In genomic region chr1:175967004-175967745, GRCm38 (mm10) we compare ENCODE assay signal across 32 mouse cellular contexts. TPM values are rescaled to one million over a fixed set of nuclear protein-coding genes. Genes with fewer than 3 reads are reported as not detected.
DNase-seq lines count a peak whose midpoint lies in the region; ATAC-seq lines count a peak whose summit lies in the region.
"Had no signal": no experiment of that assay in that cellular context is flagged by ENCODE, and none has a peak within 500 bp of the region (broad histone marks: within the 10 kb centered on the region; RNA-seq: fewer than 3 reads in every experiment).

No protein-coding gene starts in this region.

- ATAC-seq in forebrain, embryonic 14.5 days = no peak
- ATAC-seq: forebrain, embryonic 13.5 days; midbrain, embryonic 13.5 days had no signal

- no peak overlapping the region for H3K27ac ChIP-seq in forebrain, embryonic 14.5 days (ENCODE audit: low read depth, low read length)
- no peak overlapping the region for H3K27ac ChIP-seq in forebrain, embryonic 10.5 days
- H3K27ac ChIP-seq: forebrain, embryonic 13.5 days; heart, adult 2 months; heart, embryonic 13.5 days; kidney, postnatal 0 days; limb, embryonic 15.5 days; liver, embryonic 15.5 days; lung, embryonic 15.5 days; midbrain, embryonic 13.5 days; neural tube, embryonic 12.5 days; stomach, embryonic 15.5 days had no signal

- 88% methylated on average over 4 of the region's 5 CpGs for WGBS in forebrain, embryonic 14.5 days
- 95% methylated on average over 5 of the region's 5 CpGs for WGBS in forebrain, embryonic 10.5 days

- H3K9me3 ChIP-seq in forebrain, embryonic 14.5 days (replicated peaks; ENCODE audit: control insufficient read depth, low read length) = no peaks in the 10 kb centered on the region
- no peaks in the 10 kb centered on the region; the same call in 1 of the 2 replicates for H3K9me3 ChIP-seq in forebrain, embryonic 10.5 days
- H3K9me3 ChIP-seq: forebrain, embryonic 13.5 days; heart, embryonic 13.5 days; limb, embryonic 15.5 days; liver, embryonic 15.5 days; lung, embryonic 15.5 days; midbrain, embryonic 13.5 days; neural tube, embryonic 12.5 days; stomach, embryonic 15.5 days had no signal

- peak; percentile 51 for DNase-seq in forebrain, embryonic 14.5 days (ENCODE audit: low spot score)
- DNase-seq in forebrain, embryonic 10.5 days (ENCODE audit: extremely low spot score, low spot score) = no peak
- DNase-seq in brain, adult 2 months (ENCODE audit: low read depth, low spot score) = peak; percentile 97
- DNase-seq in cerebellum, adult 18-20 months = peak; percentile 82 to 83
- DNase-seq in cerebellum, postnatal 14 days = peak; percentile 82 to 86
- no peak for DNase-seq in heart, adult 18-20 months
- no peak for DNase-seq in right cerebral cortex, postnatal 36 days (ENCODE audit: low spot score in 2 of 2)
- DNase-seq: gastrocnemius, postnatal 14 days; heart, adult 2 months; heart, postnatal 14 days; kidney, adult 2 months; layer of hippocampus, adult 9-11 months; lung, postnatal 36 days; retina, postnatal 1 day; right cerebral cortex, postnatal 25 days; thymus, postnatal 25 days had no signal

- no peak overlapping the region for H3K4me2 ChIP-seq in forebrain, embryonic 14.5 days (ENCODE audit: low read length)
- H3K4me2 ChIP-seq: forebrain, embryonic 13.5 days; heart, embryonic 13.5 days; limb, embryonic 15.5 days; liver, embryonic 15.5 days; lung, embryonic 15.5 days; midbrain, embryonic 13.5 days; neural tube, embryonic 12.5 days; stomach, embryonic 15.5 days had no signal

- H3K27me3 ChIP-seq in forebrain, embryonic 14.5 days (replicated peaks; ENCODE audit: control insufficient read depth, insufficient read depth, low read length) = no peaks in the 10 kb centered on the region
- no peaks in the 10 kb centered on the region for H3K27me3 ChIP-seq in forebrain, embryonic 10.5 days (ENCODE audit: poor library complexity, severe bottlenecking)
- H3K27me3 ChIP-seq: forebrain, embryonic 13.5 days; heart, embryonic 13.5 days; limb, embryonic 15.5 days; liver, embryonic 15.5 days; lung, embryonic 15.5 days; megakaryocyte, embryonic 14.5 days; midbrain, embryonic 13.5 days; neural tube, embryonic 12.5 days; stomach, embryonic 15.5 days had no signal

- H3K36me3 ChIP-seq in forebrain, embryonic 14.5 days (ENCODE audit: control insufficient read depth, insufficient read depth, low read length) = no peaks in the 10 kb centered on the region
- H3K36me3 ChIP-seq in forebrain, embryonic 10.5 days (replicated peaks) = no peaks in the 10 kb centered on the region
- H3K36me3 ChIP-seq: heart, embryonic 13.5 days; limb, embryonic 15.5 days; liver, embryonic 15.5 days; lung, embryonic 15.5 days; midbrain, embryonic 13.5 days; neural tube, embryonic 12.5 days; stomach, embryonic 15.5 days had no signal

- H3K4me1 ChIP-seq in forebrain, embryonic 14.5 days (ENCODE audit: control insufficient read depth, insufficient read depth, low read length) = no peaks in the 10 kb centered on the region
- peaks cover 7% of the 10 kb centered on the region; the same call in 1 of the 2 replicates for H3K4me1 ChIP-seq in forebrain, embryonic 10.5 days
- H3K4me1 ChIP-seq: forebrain, embryonic 13.5 days; heart, embryonic 13.5 days; limb, embryonic 15.5 days; liver, embryonic 15.5 days; lung, embryonic 15.5 days; megakaryocyte, embryonic 14.5 days; midbrain, embryonic 13.5 days; neural tube, embryonic 12.5 days; stomach, embryonic 15.5 days had no signal

- no peak overlapping the region for H3K9ac ChIP-seq in forebrain, embryonic 14.5 days (ENCODE audit: low read length)
- H3K9ac ChIP-seq: forebrain, embryonic 13.5 days; heart, embryonic 13.5 days; limb, embryonic 15.5 days; liver, embryonic 15.5 days; lung, embryonic 15.5 days; midbrain, embryonic 13.5 days; neural tube, embryonic 12.5 days; stomach, embryonic 15.5 days had no signal

- no peak overlapping the region for H3K4me3 ChIP-seq in forebrain, embryonic 14.5 days (ENCODE audit: low read depth, low read length)
- H3K4me3 ChIP-seq in forebrain, embryonic 10.5 days = no peak overlapping the region
- H3K4me3 ChIP-seq: forebrain, embryonic 13.5 days; heart, adult 2 months; heart, embryonic 13.5 days; limb, embryonic 15.5 days; liver, embryonic 15.5 days; lung, embryonic 15.5 days; megakaryocyte, embryonic 14.5 days; midbrain, embryonic 13.5 days; neural tube, embryonic 12.5 days; stomach, embryonic 15.5 days had no signal

RNA-seq across cellular contexts. Expression of gene Rbm8a2, which starts 11.7 kb away (rescaled TPM):
- 0.51 and 0.72 TPM in 2 replicates for polyA plus RNA-seq in forebrain, embryonic 14.5 days (2014; fragmentation: Nextera tagmentation; extraction: Ambion mirVana)
- 1.1 and 1.2 TPM in 2 replicates for polyA plus RNA-seq in forebrain, embryonic 10.5 days (2016; fragmentation: Nextera tagmentation; extraction: Ambion mirVana)
- total RNA-seq in heart, adult 18-20 months (2021) = not detected
- total RNA-seq: adrenal gland, postnatal 36 days; gastrocnemius, postnatal 14 days; heart, adult 2 months; heart, postnatal 14 days; left cerebral cortex, adult 18-20 months had no signal
- polyA plus RNA-seq: heart, adult 2 months; kidney, adult 2 months had no signal

RNA-seq across cellular contexts. Expression of gene Gm38100, which starts 47.0 kb away (rescaled TPM):
- polyA plus RNA-seq in forebrain, embryonic 14.5 days (2014; fragmentation: Nextera tagmentation; extraction: Ambion mirVana) = not detected in 2 replicates
- polyA plus RNA-seq in forebrain, embryonic 10.5 days (2016; fragmentation: Nextera tagmentation; extraction: Ambion mirVana) = 0.25 and 0.27 TPM in 2 replicates
- total RNA-seq in heart, adult 18-20 months (2021) = not detected
- total RNA-seq: adrenal gland, postnatal 36 days; gastrocnemius, postnatal 14 days; heart, adult 2 months; heart, postnatal 14 days; left cerebral cortex, adult 18-20 months; left cerebral cortex, postnatal 36 days had no signal
- polyA plus RNA-seq: cortical plate, adult 2 months; heart, adult 2 months; heart, embryonic 13.5 days; hindbrain, embryonic 11.5 days; kidney, adult 2 months; kidney, postnatal 0 days; large intestine, adult 2 months; limb, embryonic 15.5 days; liver, embryonic 15.5 days; lung, embryonic 15.5 days; neural tube, embryonic 12.5 days had no signal

Comparison
In these comparisons a context has a peak if more than half of its experiments do, and no peak if none do; other contexts are left out.
1. DNase-seq: peak in forebrain, embryonic 14.5 days (single experiment), brain, adult 2 months (single experiment), cerebellum, adult 18-20 months (2 of 2) and cerebellum, postnatal 14 days (2 of 2); none in forebrain, embryonic 10.5 days (single experiment), heart, adult 18-20 months (0 of 2) and right cerebral cortex, postnatal 36 days (0 of 2).